Mouse (Mus musculus) midbrain, postnatal 0 days (tissue): ENCODE measurements at regions not wholly inside any gene's neighbourhood (a gene's known extent, or its start where the extent isn't known, plus 50 kb on each side); places are given as distances from the start of the nearest gene placed in this dataset.
A peak's percentile ranks its signal among the peaks of the same experiment; 100 is the strongest.

Experiments
- ATAC-seq: fragments of 200-750 bp; cut with Nextera tagmentation; 2 replicates; pipeline ENCODE4 v1.8.0; 2017; ENCODE audit warnings: moderate number of reproducible peaks, mild to moderate bottlenecking, moderate TSS enrichment, moderate library complexity; ENCODE audit not compliant: low FRiP score
- DNase-seq: peaks from one replicate; pipeline ENCODE4 v3.0.0-alpha.2; 2015; ENCODE audit warnings: low spot score
- H3K27ac ChIP-seq: fragments of 300-500 bp; sonication (generic); 2 replicates; pipeline ENCODE4 v1.5.1; 2014; ENCODE audit warnings: low read depth, mild to moderate bottlenecking, low read length, mixed read lengths
- H3K27me3 ChIP-seq: fragments of 300-500 bp; sonication (generic); 2 replicates; pipeline ENCODE4 v1.6.1; 2014; ENCODE audit warnings: low read length, control low read depth, mixed read lengths; ENCODE audit not compliant: insufficient read depth
- H3K36me3 ChIP-seq: fragments of 300-500 bp; sonication (generic); 2 replicates; pipeline ENCODE4 v1.6.1; 2014; ENCODE audit warnings: low read length, control low read depth, mixed read lengths; ENCODE audit not compliant: insufficient read depth
- H3K4me1 ChIP-seq: fragments of 300-500 bp; sonication (generic); 2 replicates; pipeline ENCODE4 v1.6.1; 2014; ENCODE audit warnings: mild to moderate bottlenecking, control low read depth, antibody characterized with exemption, low read length, mixed read lengths; ENCODE audit not compliant: insufficient read depth
- H3K4me2 ChIP-seq: fragments of 300-500 bp; sonication (generic); 2 replicates; pipeline ENCODE4 v1.6.1; 2014; ENCODE audit warnings: low read depth, mild to moderate bottlenecking, low read length, mixed read lengths; ENCODE audit not compliant: poor library complexity, severe bottlenecking
- H3K4me3 ChIP-seq: fragments of 300-500 bp; sonication (generic); 2 replicates; pipeline ENCODE4 v1.5.1; 2014; ENCODE audit warnings: low read depth, mild to moderate bottlenecking, low read length, moderate library complexity
- H3K9ac ChIP-seq: fragments of 300-500 bp; sonication (generic); replicated peaks from 2 replicates; pipeline ENCODE4 v1.6.1; 2014; ENCODE audit warnings: mild to moderate bottlenecking, low read length, moderate library complexity, mixed read lengths; ENCODE audit not compliant: poor library complexity, severe bottlenecking
- H3K9me3 ChIP-seq: fragments of 300-500 bp; sonication (generic); 2 replicates; pipeline ENCODE4 v1.6.1; 2016; ENCODE audit warnings: low read length, control low read depth
- CTCF ChIP-seq: IDR thresholded peaks from 2 replicates; pipeline ENCODE4 v1.5.1; 2016; ENCODE audit warnings: antibody characterized with exemption, mild to moderate bottlenecking
- WGBS: fragments of 180-500 bp; shearing (Covaris S2); extraction: QIAGEN DNeasy Blood & Tissue Kit; methylation state at CpG from one replicate; pipeline ENCODE4 v1.1.7; 2014; 5-methylcytosine and 5-hydroxymethylcytosine counted together

DNA sequence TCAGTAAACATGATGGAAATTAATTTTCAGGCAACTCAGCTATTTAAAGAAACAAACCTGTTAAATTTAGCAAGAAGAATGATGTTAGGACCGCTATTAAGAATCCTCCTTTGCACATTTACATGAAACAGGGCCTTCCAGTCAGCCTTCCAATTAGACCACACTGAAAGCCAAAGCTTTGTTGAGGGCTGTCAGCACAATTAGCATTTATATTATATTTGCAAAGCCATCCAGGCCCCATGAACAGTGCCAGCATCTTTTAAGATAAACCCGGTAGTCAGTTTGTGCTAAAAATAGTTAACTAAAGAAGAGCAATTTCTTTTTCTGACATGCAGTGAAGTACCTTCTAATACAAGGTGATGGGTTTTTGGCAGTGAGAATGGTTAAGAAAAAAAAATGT is 495.1 kb downstream of the Kcna4 start:
- peak; percentile 32 for DNase-seq
- Histone ChIP-seq H3K9me3 (no peaks in the 10 kb centered on the region), H3K36me3 (no peaks in the 10 kb centered on the region), H3K9ac (no peak overlapping the region), H3K4me2 (no peak overlapping the region), H3K4me1 (no peaks in the 10 kb centered on the region), H3K4me3 (no peak overlapping the region), H3K27ac (no peak overlapping the region), H3K27me3 (no peaks in the 10 kb centered on the region)
- no peak for TF ChIP-seq CTCF
- ATAC-seq = no peak
- WGBS = 35% methylated on average over 2 of the region's 2 CpGs

DNA sequence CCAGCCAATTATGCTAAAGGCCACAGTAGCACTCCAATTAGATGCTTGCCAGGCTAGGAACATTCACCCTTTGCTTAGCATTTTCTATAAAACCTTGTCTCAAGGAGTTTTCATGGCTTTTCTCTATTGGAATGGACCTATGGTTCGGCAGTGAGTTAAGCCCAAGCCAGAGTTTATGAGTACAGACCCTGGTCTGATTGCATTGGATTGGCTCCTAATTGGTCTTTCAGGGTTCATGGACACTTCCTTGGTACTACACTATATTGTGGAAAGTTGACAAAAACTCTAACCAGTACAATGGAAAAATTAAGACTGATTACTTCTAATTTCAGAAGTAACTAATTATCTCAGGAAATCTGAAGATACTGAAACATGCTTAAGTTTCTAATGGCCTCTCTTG is 506.5 kb downstream of the Kcna4 start:
- WGBS = 89% methylated on average over 1 of the region's 1 CpGs
- ATAC-seq (no peak), DNase-seq (no peak)
- H3K4me2 ChIP-seq = no peak overlapping the region
- no peak overlapping the region for H3K4me3 ChIP-seq
- no peak for TF ChIP-seq CTCF
- H3K27me3 ChIP-seq = no peaks in the 10 kb centered on the region
- no peaks in the 10 kb centered on the region for H3K4me1 ChIP-seq
- no peak overlapping the region for H3K9ac ChIP-seq
- no peak overlapping the region for H3K27ac ChIP-seq
- no peaks in the 10 kb centered on the region for H3K36me3 ChIP-seq
- no peaks in the 10 kb centered on the region for H3K9me3 ChIP-seq

DNA sequence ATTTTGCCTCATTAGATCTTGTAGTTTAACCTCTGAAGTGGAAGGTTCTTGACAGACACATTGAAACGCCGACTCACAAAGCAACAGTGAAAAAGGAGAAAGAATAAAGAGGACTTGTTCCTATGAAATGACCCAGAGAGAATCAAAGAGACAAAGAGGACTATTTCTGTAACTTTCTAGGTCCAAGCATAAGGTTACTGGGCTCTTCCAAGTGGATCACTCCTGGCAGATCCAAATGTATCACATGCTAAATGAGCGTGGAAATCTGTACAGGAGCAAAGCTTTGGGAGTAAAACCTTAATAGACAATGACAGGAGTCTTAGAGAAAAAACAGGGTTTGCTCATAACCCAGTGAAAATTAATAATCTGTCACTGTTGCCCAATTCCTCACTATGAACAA is 522.8 kb downstream of the Kcna4 start:
- no peaks in the 10 kb centered on the region for H3K27me3 ChIP-seq
- no peaks in the 10 kb centered on the region for H3K9me3 ChIP-seq
- TF ChIP-seq CTCF = no peak
- 0 out of 2 replicates have a peak, but pooled peaks cover 4% of the 10 kb centered on the region for H3K4me1 ChIP-seq
- H3K27ac ChIP-seq = no peak overlapping the region
- ATAC-seq (no peak), DNase-seq (no peak)
- H3K4me2 ChIP-seq = no peak overlapping the region
- no peak overlapping the region for H3K4me3 ChIP-seq
- no peak overlapping the region for H3K9ac ChIP-seq
- 30% methylated on average over 3 of the region's 3 CpGs for WGBS
- no peaks in the 10 kb centered on the region for H3K36me3 ChIP-seq

DNA sequence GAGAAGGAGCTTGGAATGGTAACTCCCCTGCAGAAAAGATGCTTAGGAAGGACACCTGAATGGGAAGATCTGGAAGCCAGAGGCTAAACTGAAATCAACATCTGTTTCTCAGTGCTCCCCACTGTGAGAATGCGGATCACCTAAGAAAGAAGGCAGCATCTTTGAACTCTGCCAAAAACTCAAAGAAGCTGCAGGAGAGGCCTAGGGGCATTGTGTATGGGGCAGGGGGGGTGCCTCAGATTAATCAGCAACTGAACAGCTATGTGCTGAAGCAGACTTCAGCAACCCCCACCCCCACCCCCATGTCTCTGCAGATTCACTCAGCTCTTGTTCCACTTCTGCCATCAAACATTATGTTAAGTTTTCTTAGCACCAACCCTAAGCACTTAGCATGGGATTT is 523.6 kb downstream of the Kcna4 start:
- Histone ChIP-seq H3K4me2 (no peak overlapping the region), H3K9ac (no peak overlapping the region), H3K9me3 (no peaks in the 10 kb centered on the region), H3K27me3 (no peaks in the 10 kb centered on the region), H3K4me1 (0 out of 2 replicates have a peak, but pooled peaks cover 4% of the 10 kb centered on the region), H3K36me3 (no peaks in the 10 kb centered on the region), H3K4me3 (no peak overlapping the region), H3K27ac (no peak overlapping the region)
- TF ChIP-seq CTCF = no peak
- WGBS = 17% methylated on average over 1 of the region's 1 CpGs
- no peak for DNase-seq
- ATAC-seq = no peak
